Mouse (Mus musculus): Measurements from ENCODE around the gene Entr1. TPM values are rescaled to one million over a fixed set of nuclear protein-coding genes. Genes with fewer than 3 reads are reported as not detected.

The Entr1 gene
- total RNA-seq (2015; ENCODE audit: low replicate concordance) (17.8 and 25.0 TPM in 2 replicates), total RNA-seq (2017; ENCODE audit: low replicate concordance) (17.3 and 19.2 TPM in 2 replicates)

DNA sequence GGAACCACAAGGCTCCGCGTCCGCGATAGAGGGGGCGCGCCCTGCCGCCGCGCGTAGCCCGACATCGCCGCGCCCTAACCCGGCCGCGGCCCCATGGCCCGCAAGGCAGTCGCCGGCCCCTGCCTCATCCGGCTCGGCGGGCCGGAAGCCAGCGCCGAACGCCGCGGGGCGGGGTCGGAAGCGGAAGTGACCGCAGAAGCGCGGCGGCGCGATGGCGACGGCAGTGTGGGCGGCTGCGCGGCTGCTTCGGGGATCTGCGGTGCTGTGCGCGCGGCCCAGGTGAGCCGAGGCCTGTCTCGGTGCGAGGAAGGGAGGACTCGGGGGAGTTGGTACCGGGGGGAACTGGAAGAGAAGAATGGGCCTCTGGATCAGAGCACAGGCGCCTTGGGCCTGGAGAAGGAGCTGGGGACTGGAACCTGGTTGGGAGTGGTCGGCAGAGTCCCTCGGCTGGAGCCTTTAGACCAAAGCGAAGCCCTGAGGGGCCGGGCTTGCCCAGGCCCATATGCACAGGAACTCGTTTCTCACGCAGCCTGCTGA, at the start of gene Entr1, which contains the start of gene Pmpca:
TSS of gene Entr1 (minus strand) at position 163 of the 537 bp plus-strand sequence.
TSS of gene Pmpca (plus strand) at position 186 of the 537 bp plus-strand sequence.
- peak; percentile 89 for ATAC-seq (replicated peaks; ENCODE audit: low FRiP score, poor library complexity, severe bottlenecking)

DNA sequence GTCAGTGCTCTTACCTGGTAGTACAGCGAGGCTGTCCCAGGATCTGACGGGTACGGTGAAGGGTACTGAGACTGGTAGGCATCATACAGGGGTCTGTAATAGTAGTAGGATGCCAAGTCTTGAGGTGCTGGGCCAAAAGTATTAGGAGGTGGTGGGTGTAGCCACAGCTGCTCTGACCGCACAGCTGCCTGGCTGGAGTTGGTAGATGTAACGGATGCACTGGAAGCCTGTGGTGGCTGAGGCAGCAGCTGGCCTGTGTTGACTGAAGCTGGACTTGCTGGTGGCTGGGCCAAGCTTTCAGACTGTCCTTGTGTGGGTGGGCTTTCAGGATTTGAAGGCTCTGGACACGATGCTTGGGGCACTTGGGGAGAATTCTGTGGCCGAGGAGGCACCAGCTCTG, 49.3 kb upstream of the Entr1 start:
- no peak for ATAC-seq (replicated peaks; ENCODE audit: low FRiP score, poor library complexity, severe bottlenecking)

DNA sequence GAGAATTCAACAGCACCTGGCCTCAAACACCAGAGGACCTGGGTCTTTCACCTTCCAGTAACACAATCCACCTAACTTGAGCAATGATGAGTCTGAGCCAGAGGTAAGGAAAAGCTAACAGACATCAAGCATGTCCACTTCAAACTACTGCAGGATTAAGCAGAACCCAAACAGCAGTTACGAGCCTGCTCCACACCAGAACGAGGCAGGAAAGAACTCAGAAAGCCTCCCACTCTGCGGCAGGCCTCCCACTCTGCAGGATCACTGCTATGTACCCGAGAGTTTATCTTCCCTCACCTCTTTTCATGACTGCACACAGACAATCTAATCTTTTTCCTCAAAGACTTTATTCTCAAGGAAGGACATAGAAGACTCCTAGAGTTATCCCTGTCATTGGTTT, 48.1 kb upstream of the Entr1 start:
- ATAC-seq (replicated peaks; ENCODE audit: low FRiP score, poor library complexity, severe bottlenecking): no peak

DNA sequence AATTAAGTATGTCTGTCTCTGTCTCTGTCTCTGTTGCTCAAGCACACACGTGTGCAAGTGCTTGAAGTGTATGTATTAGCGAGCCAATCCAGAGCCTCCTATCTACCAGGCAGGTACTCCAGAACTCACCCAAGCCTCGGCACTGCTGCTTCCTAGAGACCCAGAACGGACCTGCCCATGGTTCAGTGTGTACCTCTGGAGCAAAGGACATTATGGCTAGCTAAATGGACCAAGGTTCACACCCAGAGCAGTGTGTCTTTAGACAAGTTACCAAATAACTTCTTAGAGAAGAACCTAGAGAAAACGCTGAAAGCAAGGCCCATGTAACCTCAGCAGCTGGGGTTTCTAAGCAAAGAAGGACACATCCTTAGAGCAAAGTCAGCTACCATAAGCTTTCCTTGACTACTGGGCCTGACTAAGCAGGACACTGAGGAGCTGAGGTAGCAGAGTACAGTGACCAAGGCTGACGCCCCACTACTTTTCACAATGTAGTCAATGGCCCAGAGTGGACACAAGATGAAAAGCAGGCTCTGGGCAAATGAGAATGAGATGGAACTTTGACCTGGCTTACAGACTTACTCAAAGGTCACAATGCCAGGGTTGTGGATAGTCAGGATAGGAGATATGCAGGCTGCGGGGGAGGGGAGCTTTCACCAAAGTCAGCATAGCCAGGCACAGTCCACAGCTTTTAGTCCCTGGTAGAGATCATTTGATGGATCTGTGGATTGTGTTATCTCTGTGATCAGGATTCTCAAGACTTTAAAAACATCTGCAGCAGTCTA, 45.9 kb upstream of the Entr1 start:
- ATAC-seq (replicated peaks; ENCODE audit: low FRiP score, poor library complexity, severe bottlenecking): no peak

DNA sequence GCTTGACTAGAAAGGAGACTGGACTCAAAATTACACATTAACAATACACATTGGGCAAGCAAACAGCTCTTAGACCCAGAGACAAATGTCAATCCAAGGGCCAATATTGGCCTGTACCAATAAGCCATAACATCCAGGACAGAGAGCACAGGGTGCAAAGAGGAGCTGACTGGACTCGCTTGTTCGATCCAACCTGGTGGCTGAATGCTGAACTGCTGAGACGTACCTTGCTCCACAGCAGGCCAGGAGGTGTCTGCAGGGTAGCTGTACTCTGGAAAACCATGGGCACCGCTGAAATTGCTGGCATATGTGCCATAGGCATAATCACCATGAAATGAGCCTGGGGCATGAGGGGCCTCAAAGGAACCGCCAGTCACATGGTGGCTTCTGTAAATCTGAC, 40.7 kb upstream of the Entr1 start:
- ATAC-seq (replicated peaks; ENCODE audit: low FRiP score, poor library complexity, severe bottlenecking): no peak

DNA sequence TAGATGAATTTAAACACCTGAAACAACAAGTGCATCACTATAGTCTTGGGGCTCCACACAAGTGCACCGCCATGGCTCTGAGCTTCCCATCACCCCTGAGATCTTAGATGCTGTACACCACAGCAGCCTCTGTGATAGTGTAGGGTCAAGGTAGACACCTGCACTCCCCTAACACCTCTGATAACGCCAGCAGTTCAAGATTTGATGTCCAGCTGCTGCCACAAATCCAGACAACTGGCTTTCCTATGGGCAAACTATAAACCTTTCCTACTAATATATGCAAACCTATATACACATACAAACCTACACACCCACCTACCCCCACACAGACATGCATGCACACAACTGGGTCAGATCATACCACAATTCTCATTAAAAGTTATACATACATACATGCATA, 35.4 kb upstream of the Entr1 start:
- no peak for ATAC-seq (replicated peaks; ENCODE audit: low FRiP score, poor library complexity, severe bottlenecking)

DNA sequence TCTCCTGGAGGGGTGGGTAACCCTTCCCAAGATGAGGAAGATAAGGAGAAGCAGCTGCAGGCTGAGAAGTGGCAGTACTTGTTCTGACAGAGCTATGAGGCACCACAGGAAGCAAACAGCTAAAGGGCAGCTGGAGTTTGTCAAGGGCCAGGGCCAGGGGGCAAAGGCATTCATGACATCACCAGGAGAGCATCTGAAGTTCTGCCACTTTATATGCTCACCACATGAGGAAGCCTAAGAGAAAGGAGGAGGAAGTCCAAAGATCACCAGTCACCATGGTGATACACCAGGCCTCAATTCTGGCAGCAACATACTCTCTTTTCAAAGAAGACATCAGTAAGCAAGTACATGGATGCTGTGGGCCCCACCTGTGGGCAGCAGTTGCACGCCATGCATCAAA, 34.0 kb upstream of the Entr1 start:
- ATAC-seq (replicated peaks; ENCODE audit: low FRiP score, poor library complexity, severe bottlenecking): no peak

DNA sequence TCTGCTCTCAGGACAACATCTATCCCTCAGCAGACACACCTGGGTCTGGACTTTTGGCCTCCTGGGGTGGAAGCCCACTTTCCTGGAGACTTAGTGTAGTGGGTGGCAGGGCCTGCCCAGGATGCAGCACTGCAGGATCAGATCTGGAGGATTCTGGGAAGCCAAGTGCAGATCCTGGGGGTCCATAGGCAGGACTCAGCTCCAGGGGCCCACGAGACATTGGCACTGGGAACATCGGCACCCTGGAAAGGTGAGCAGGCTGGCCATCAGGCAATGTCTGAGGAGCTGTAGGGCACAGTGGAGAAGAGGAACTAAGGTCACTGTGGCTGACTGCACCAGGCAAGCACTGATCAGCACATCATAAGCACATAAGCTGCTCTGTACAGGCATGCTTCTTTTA, 32.9 kb upstream of the Entr1 start:
- ATAC-seq (replicated peaks; ENCODE audit: low FRiP score, poor library complexity, severe bottlenecking): no peak

DNA sequence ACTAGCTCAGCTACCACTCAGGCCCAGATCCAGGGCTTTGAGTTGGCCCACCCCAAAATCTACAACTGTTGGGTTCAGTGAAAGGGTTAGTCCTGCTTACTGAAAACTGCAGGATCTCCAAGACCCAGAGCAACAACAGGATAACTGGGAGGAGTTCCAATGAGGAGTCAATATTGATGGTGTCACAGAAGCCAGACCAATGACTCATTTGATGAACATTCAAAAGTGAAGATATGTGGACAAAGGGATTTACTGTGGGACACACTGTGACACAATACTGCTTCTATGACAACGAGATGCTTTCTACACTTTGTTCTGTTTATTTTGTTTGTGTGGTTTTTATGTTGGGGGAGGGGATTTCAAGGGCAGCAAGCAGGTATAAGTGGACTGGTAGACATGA, 29.0 kb upstream of the Entr1 start:
- no peak for ATAC-seq (replicated peaks; ENCODE audit: low FRiP score, poor library complexity, severe bottlenecking)

DNA sequence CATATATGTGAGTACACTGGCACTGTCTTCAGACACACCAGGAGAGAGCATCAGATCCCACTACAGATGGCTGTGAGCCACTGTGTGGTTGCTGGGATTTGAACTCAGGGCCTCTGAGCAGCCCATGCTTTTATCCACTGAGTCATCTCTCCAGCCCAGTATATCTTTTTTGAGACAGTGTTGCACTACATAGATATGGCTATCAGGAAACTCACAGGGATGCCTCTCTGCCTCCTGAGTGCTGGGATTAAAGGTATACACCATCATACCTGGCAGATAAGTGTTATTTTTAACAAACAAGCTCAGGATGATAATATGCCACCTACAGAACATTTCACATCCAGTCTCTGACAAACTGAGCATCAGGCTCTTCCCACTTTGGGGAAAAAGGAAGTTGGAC, 27.9 kb upstream of the Entr1 start:
- ATAC-seq (replicated peaks; ENCODE audit: low FRiP score, poor library complexity, severe bottlenecking): no peak

DNA sequence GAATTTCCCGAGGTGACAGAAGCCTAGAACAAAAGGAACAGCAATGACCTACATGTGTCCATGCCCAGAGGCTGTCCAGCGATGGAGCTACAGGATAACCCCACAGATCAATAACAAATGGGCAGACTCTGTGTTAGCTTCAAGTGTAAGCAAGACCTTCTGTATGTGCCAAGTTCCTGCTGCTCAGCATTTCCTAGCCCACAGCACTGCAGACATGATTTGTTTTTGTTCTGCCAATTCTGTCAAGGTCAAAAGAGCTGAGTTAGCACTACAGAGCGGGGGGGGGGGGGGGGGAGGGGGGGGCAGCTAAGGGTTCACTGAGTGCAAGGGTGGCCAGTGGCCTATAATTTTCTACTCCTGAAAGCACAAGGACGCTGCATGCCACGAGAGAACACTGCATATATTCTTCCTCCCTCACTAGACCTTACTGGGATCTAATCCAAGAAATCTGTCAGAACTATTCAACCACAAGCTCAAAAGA, 21.9 kb upstream of the Entr1 start:
- ATAC-seq (replicated peaks; ENCODE audit: low FRiP score, poor library complexity, severe bottlenecking): no peak

DNA sequence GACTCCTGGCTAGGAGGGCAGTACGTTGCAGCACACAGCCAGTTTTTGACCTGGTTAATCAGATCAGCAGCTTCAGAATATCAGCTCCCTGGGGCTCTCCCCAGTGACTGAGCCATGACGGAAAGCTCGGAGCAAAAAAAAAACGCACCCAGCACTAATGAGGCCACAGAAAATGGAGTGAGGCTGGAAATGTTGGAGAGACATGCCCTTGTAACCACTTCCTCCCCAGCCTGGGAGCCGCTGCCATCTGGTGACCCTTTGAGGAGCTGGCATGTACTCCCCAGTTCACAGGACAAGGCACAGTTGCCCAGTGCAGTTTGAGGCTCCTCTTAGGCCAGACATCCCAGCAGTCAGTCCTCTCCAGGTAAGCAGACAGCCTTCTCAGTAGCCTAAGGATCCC, 21.0 kb upstream of the Entr1 start:
- no peak for ATAC-seq (replicated peaks; ENCODE audit: low FRiP score, poor library complexity, severe bottlenecking)

DNA sequence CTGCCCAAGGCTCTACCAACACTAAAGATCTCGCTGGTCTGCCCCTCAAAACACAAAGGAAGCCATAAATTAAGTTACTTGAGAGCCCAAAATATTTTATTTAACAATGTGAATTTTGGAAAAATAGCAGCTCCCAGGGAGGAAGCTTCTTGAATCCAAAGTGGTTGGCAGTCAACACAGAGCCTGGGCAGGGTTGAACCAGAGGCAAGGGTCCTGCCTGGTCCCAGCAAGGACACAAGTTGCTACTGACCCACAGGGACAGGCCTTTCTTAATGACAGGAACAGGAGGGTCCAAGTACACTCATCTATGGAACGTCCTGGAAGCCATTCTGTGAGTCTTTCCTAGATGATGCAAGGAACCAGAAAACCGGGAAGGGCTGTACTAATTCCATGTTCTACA, 20.2 kb upstream of the Entr1 start:
- ATAC-seq (replicated peaks; ENCODE audit: low FRiP score, poor library complexity, severe bottlenecking): peak; percentile 12; the same call in 1 of the 2 replicates

DNA sequence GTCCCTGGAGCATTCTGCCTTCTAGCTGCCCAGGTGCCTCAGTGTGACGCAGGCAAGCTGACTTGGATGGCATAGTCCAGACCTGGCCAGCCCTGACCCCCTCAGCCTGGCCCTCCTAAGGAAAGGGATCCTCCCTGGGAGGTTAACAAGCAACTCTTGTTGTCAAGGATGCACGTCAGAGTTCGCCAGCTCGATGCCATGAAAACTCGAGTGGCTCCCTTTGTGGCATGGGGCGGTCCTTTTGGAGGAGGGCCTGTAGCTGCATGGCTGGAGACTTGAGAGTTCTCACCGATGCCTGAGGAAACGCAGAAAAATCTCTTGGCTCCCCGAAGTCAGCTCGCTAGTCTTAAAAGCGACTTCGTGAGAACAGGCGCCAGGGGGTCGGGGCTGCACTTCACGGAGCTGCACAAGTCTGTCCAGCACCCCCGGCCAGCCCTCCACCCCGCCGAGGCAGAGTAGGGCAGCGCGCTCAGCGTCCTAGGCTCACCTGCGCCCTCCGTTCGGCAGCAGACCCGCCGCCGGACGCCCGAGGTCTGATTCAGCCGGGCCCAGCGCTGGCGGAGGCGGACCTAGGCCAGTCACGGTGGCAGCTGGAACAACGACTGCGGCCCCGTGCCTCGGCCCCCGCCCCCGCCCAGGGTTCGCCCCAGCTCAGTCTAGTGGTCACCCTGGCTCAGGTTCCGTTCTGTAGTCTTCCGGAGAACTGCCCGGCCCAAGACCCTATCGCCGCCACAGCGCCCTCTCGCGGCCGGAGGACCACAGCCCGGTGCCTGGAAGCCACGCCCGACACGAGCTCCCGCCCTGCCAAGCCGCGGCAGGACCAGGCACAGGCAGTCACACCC, 19.6 kb upstream of the Entr1 start, which contains the start of gene Inpp5e:
TSS of gene Inpp5e (minus strand) at position 689 of the 842 bp plus-strand sequence.
- peak; percentile 92 for ATAC-seq (replicated peaks; ENCODE audit: low FRiP score, poor library complexity, severe bottlenecking)

DNA sequence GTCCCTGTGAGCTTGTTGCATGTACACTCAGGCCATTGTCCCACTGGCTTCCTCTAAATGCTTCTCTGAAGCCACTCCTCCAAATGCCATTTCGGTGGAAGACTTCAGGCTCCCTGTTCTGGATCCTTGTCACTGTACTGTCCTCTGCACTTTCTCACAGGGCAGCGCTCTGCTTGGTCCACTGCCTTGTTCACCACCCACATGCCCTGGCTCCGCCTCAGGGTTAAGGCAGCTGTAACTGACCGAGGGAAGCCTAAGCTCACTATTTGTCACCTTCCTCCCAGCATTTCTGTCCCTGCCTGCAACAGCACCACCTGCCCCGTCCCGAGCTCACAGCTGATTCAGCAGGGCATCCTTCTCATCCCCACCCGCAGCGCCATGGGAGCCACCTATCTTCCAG, 14.2 kb upstream of the Entr1 start:
- no peak for ATAC-seq (replicated peaks; ENCODE audit: low FRiP score, poor library complexity, severe bottlenecking)

DNA sequence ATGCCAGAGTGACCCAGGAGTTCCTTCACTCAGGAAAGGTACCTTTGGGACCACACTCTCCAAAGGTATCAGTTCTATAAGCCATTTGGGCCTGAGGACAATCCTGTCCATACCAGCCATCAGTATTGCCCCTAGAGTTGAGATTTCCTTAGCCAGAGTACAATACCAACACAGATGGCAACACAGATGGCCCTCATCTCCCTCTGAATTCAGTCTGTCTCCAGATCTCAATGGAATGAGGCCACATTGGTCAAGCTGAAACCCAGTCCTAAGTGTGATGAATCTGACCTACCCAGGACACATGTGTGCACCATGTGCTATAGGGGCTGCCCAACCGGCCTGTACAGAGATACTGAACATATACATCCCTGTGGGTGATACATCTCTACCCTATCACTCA, 13.1 kb upstream of the Entr1 start:
- no peak for ATAC-seq (replicated peaks; ENCODE audit: low FRiP score, poor library complexity, severe bottlenecking)

DNA sequence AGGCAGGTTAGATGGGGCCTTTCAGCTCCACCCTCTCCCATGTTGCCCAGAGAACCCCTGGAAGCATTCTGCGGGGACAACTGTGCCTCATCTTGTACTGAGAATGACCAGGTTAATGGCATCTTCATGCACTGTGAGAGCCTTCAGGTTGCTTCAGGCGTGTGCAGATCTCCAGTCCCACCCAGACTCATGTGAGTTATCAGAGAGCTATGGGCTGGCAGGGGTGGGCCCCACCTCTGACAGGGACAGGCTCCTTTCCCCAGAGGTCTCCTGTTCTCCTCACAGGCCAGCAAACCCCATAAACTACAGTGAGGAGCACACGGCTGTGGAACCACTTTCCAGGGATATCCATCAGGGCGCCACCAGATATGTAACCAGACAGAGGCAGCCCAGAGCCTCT, 11.9 kb upstream of the Entr1 start:
- no peak for ATAC-seq (replicated peaks; ENCODE audit: low FRiP score, poor library complexity, severe bottlenecking)

DNA sequence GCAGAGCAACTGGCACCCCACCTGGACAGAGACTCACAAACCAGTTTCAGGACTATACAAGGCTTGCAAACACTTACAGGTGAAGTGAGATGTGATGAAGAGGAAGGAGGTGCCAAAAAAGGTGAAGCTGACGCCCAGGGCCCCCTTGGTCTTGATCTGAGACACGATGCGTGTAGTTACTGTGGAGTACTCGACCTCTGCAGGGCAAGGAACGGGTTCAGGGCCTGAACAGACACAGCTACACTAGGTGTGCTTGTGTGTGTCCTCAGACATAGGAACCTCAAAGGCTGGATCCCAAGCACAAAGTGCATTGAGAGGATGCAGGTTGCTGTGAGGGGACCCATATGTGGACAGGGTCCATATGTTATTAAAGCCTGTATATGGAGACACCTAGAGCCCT, 11.2 kb upstream of the Entr1 start:
- no peak for ATAC-seq (replicated peaks; ENCODE audit: low FRiP score, poor library complexity, severe bottlenecking)

DNA sequence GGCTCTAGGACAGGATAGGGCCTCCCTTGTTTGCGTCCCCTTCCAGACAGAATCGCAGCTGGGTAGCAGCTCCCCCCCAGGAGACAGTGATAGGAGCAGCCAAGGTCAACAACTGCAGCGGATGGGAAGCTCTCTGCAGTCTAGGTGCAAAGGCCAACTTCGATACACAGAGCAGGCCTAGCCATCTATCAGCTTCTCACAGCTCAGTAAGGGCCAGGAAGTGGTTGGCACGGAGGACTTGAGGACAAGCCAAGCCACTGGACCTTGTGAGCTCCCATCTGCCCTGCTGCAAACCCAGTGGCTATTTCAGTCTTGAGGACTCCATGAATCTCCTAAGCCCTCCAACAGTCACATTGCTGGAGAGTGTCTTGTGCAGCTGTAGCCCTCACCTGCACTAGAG, 10.5 kb upstream of the Entr1 start:
- no peak for ATAC-seq (replicated peaks; ENCODE audit: low FRiP score, poor library complexity, severe bottlenecking)

DNA sequence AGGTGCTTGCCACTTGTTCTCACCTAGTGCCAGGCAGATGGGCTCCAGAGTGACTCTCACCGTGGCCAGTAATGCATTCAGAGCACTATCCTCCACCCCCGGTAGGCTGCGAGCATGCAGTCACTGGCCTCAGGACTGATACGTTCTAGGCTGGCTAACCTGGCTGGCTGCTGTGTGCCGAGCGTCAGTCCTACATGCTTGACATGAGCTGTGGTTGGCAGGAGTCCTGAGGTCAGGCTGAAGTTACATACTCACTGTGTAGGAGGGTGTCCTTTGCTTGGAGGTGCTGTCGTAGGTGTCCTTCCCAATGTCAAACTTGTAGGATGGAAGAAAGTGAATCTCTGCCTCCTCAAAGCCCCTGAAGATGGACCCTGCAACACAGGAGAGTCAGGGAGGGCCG, 9.9 kb upstream of the Entr1 start:
- ATAC-seq (replicated peaks; ENCODE audit: low FRiP score, poor library complexity, severe bottlenecking): no peak

DNA sequence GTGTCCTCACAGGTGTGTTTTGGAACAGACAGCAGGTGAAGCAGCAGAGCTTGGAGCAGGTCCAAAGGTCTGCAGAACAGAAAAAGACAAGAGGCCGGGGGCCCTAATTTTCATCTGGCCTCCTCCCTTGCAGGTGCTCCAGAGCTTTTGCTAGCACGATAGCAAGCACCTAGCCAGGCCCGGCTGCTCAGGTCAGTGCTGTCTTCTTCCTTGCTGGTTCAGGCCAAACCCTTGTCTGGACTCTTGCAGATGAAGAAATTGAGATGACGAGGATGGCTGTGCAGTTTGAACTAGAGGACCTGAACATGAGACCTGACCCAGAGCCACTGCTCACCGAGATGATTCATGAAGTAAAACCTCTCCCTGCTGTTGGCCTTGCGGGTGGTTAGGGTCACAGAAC, 2.5 kb upstream of the Entr1 start:
- ATAC-seq (replicated peaks; ENCODE audit: low FRiP score, poor library complexity, severe bottlenecking): no peak

Measured in erythroblast, adult 5-6 weeks (primary cell).